Mouse (Mus musculus): ENCODE data around the gene Tgfbi. TPM values are rescaled to one million over a fixed set of nuclear protein-coding genes. Genes with fewer than 3 reads are reported as not detected.

Tgfbi gene
- polyA plus RNA-seq, 1 experiment from 2014 or later: 408 TPM

GRCm38 (mm10) chr13:56678826-56679504 is 69.6 kb downstream of the Tgfbi start:
- H3K4me2 ChIP-seq (replicated peaks; ENCODE audit: low read depth, low read length): no peak overlapping the region
- H3K36me3 ChIP-seq (ENCODE audit: insufficient read depth, low read length): no peaks in the 10 kb centered on the region
- TF ChIP-seq EP300 (IDR thresholded peaks at IDR 0.05) (no peak), CTCF (IDR thresholded peaks at IDR 0.05) (no peak)

DNA sequence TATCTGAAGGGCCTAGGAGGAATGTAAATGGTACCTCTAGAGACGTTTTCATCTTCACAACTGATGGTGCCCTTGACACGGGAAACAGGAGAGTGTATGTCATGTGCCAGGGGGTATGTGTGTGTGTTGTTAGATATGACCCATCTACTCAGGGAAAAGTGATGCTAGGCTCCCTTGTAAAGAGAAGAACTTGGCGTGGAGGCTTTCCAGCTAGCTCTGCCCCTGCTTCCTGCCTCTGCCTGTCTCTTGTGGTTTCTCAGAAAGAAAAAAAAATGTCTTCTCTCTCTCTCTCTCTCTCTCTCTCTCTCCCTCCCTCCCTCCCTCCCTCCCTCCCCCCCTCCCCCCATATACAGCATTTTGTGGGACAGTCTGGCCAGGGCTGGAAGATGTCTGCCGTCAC is 72.6 kb downstream of the Tgfbi start:
- ATAC-seq (no peak; the same call in 1 of the 2 replicates), DNase-seq (ENCODE audit: low spot score) (peak; percentile 61)
- WGBS: 26% methylated on average over 4 of the region's 4 CpGs
- peaks cover 17% of the 10 kb centered on the region for H3K4me1 ChIP-seq (ENCODE audit: insufficient read depth, low read depth, low read length)
- no peaks in the 10 kb centered on the region for H3K9me3 ChIP-seq (ENCODE audit: low read length)
- no peak overlapping the region for H3K4me3 ChIP-seq (ENCODE audit: low read depth, low read length)
- no peak overlapping the region for H3K9ac ChIP-seq (replicated peaks; ENCODE audit: low read depth)
- no peak for TF ChIP-seq CTCF (IDR thresholded peaks at IDR 0.05)
- H3K4me2 ChIP-seq (replicated peaks; ENCODE audit: low read depth, low read length): peak overlapping the region; percentile 35
- peak overlapping the region; percentile 73 for H3K27ac ChIP-seq (ENCODE audit: low read length)
- no peaks in the 10 kb centered on the region for H3K36me3 ChIP-seq (ENCODE audit: insufficient read depth, low read length)
- no peaks in the 10 kb centered on the region for H3K27me3 ChIP-seq (replicated peaks; ENCODE audit: insufficient read depth, low read length)

More at GRCm38 (mm10) chr13:56678826-56679504, 69.6 kb downstream of the Tgfbi start:
- DNase-seq (ENCODE audit: low spot score): peak; percentile 16
- Histone ChIP-seq H3K27me3 (replicated peaks; ENCODE audit: insufficient read depth, low read length) (no peaks in the 10 kb centered on the region), H3K9me3 (ENCODE audit: low read length) (no peaks in the 10 kb centered on the region), H3K4me1 (ENCODE audit: insufficient read depth, low read depth, low read length) (peaks cover 17% of the 10 kb centered on the region), H3K27ac (ENCODE audit: low read length) (peak overlapping the region; percentile 76), H3K4me3 (ENCODE audit: low read depth, low read length) (no peak overlapping the region), H3K9ac (replicated peaks; ENCODE audit: low read depth) (no peak overlapping the region)
- 41% methylated on average over 10 of the region's 10 CpGs for WGBS
- peak; percentile 3; the same call in 1 of the 2 replicates for ATAC-seq

DNA sequence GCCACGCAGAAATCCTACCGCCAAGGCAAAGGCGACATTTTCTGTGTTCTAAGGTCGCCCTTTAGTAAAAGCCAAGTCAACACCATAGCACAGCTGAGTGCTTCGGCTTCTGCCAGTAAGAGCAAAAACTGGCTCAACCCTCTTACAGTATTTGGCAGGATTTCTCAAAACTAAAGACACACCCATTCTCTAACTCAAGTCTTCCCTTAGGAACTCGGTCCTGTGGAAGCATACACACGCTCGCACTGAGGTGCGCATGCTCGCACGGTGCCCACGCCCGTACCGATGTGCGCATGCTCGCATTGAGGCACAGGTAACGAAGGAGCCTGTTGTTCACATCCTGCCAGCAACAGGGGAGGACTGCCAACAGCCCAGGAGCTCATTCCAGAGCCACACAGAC is 73.0 kb downstream of the Tgfbi start:
- peak overlapping the region; percentile 35 for H3K4me2 ChIP-seq (replicated peaks; ENCODE audit: low read depth, low read length)
- peak overlapping the region; percentile 73 for H3K27ac ChIP-seq (ENCODE audit: low read length)
- WGBS: 46% methylated on average over 17 of the region's 17 CpGs
- ATAC-seq (peak; percentile 80), DNase-seq (ENCODE audit: low spot score) (peak; percentile 96)
- no peaks in the 10 kb centered on the region for H3K36me3 ChIP-seq (ENCODE audit: insufficient read depth, low read length)
- no peak overlapping the region for H3K4me3 ChIP-seq (ENCODE audit: low read depth, low read length)
- H3K9ac ChIP-seq (replicated peaks; ENCODE audit: low read depth): no peak overlapping the region
- H3K9me3 ChIP-seq (ENCODE audit: low read length): no peaks in the 10 kb centered on the region
- peaks cover 15% of the 10 kb centered on the region for H3K4me1 ChIP-seq (ENCODE audit: insufficient read depth, low read depth, low read length)
- TF ChIP-seq CTCF (IDR thresholded peaks at IDR 0.05) (no peak), EP300 (IDR thresholded peaks at IDR 0.05) (no peak)
- no peaks in the 10 kb centered on the region for H3K27me3 ChIP-seq (replicated peaks; ENCODE audit: insufficient read depth, low read length)

GRCm38 (mm10) chr13:56683306-56683705 is 74.0 kb downstream of the Tgfbi start:
- H3K9me3 ChIP-seq (ENCODE audit: low read length): no peaks in the 10 kb centered on the region
- WGBS: 67% methylated on average over 7 of the region's 7 CpGs

More at GRCm38 (mm10) chr13:56683306-56683705, 74.0 kb downstream of the Tgfbi start:
- H3K4me1 ChIP-seq (ENCODE audit: insufficient read depth, low read depth, low read length): peaks cover 7% of the 10 kb centered on the region; the same call in 1 of the 2 replicates
- H3K9ac ChIP-seq (replicated peaks; ENCODE audit: low read depth): no peak overlapping the region
- H3K36me3 ChIP-seq (ENCODE audit: insufficient read depth, low read length): no peaks in the 10 kb centered on the region
- H3K4me2 ChIP-seq (replicated peaks; ENCODE audit: low read depth, low read length): no peak overlapping the region
- ATAC-seq (no peak), DNase-seq (ENCODE audit: low spot score) (peak; percentile 18)
- no peak overlapping the region for H3K27ac ChIP-seq (ENCODE audit: low read length)
- no peak for TF ChIP-seq EP300 (IDR thresholded peaks at IDR 0.05)
- no peak for TF ChIP-seq CTCF (IDR thresholded peaks at IDR 0.05)
- no peak overlapping the region for H3K4me3 ChIP-seq (ENCODE audit: low read depth, low read length)
- no peaks in the 10 kb centered on the region for H3K27me3 ChIP-seq (replicated peaks; ENCODE audit: insufficient read depth, low read length)

Other genes starting within 250 kb of the Tgfbi start
- gene Gm3045, start 182.9 kb upstream of the Tgfbi start, polyA plus RNA-seq (2015; fragmentation: Nextera tagmentation; extraction: Ambion mirVana): not detected in 2 replicates
- not detected in 2 replicates for gene Slc25a48, start 171.2 kb upstream of the Tgfbi start, polyA plus RNA-seq (2015; fragmentation: Nextera tagmentation; extraction: Ambion mirVana)
- gene Il9, start 127.3 kb upstream of the Tgfbi start, polyA plus RNA-seq (2015; fragmentation: Nextera tagmentation; extraction: Ambion mirVana): not detected in 2 replicates
- gene Fbxl21, start 87.1 kb upstream of the Tgfbi start, polyA plus RNA-seq (2015; fragmentation: Nextera tagmentation; extraction: Ambion mirVana): 0.58 and 0.67 TPM in 2 replicates
- gene Lect2, start 61.0 kb upstream of the Tgfbi start, polyA plus RNA-seq (2015; fragmentation: Nextera tagmentation; extraction: Ambion mirVana): not detected in 2 replicates
- 16.6 and 16.9 TPM in 2 replicates for gene Smad5, start 93.5 kb downstream of the Tgfbi start, polyA plus RNA-seq (2015; fragmentation: Nextera tagmentation; extraction: Ambion mirVana)
- 0.44 and 0.55 TPM in 2 replicates for gene Gm45623, start 144.3 kb downstream of the Tgfbi start, polyA plus RNA-seq (2015; fragmentation: Nextera tagmentation; extraction: Ambion mirVana)